Mouse (Mus musculus) ES-Bruce4 (cell line): ENCODE data around the gene Tmem144.

Experiments used
- CTCF ChIP-seq: IDR thresholded peaks from one replicate; pipeline ENCODE4 v1.8.1; 2011; ENCODE audit warnings: low read depth, low read length
- EP300 ChIP-seq: IDR thresholded peaks from 2 replicates; pipeline ENCODE4 v1.6.1; 2011; ENCODE audit warnings: low read depth, low read length; ENCODE audit not compliant: insufficient read depth
- POLR2A ChIP-seq: IDR thresholded peaks from one replicate; pipeline ENCODE4 v1.8.1; 2011; ENCODE audit warnings: low read length; ENCODE audit not compliant: insufficient read depth

DNA sequence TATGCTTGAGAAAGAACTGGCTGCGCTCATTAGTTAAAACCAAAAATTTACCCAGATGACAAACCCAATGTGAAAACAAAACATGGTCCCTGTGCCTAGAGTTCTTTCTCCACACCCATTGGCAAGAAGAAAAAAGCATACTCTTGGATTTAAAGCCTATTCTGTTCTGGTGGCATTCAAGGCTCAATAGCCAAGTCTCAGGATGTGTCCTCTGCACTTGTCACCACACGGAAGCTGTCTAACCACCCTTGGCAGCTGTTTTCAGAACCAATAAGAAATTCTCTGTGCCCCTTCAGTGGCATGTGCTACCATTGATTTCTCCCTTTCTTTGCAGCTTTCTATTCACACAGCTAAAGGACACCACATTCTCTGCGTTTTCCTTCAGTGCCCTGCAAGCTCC, 5.6 kb upstream of the Tmem144 start:
- TF ChIP-seq POLR2A (no peak), CTCF (no peak), EP300 (no peak)
